Mouse (Mus musculus) Patski (cell line): ENCODE measurements around the gene Schip1. TPM values are rescaled to one million over a fixed set of nuclear protein-coding genes. Genes with fewer than 3 reads are reported as not detected.

Experiments used
- ATAC-seq: fragments of 100-300 bp; one replicate; pipeline ENCODE4 v1.8.0; 2021
- CTCF ChIA-PET: fragments of 350-600 bp; sonication (Branson Sonifier 250); formaldehyde crosslinking; loops from one replicate; lab custom pipeline; 2022; ENCODE audit warnings: inconsistent platforms; lab: Charles Lee
- POLR2A ChIA-PET: fragments of 350-600 bp; sonication (Branson Sonifier 250); formaldehyde crosslinking; loops from one replicate; lab custom pipeline; 2022; ENCODE audit warnings: antibody characterized with exemption, inconsistent platforms; lab: Charles Lee
- DNase-seq: peaks from one replicate; pipeline ENCODE4 v3.0.0-alpha.2; 2011; ENCODE audit warnings: low read depth, low spot score
- H3K27me3 ChIP-seq: fragments of 371-371 bp; one replicate; pipeline ENCODE4 v1.5.1; 2021
- CTCF ChIP-seq: fragments of 100-300 bp; IDR thresholded peaks from one replicate; pipeline ENCODE4 v1.5.1; 2021
- in situ Hi-C: fragments of 300-500 bp; cut with MboI; formaldehyde crosslinking; loops from 3 replicates; pipeline ENCODE4 v1.11.1; 2018; ENCODE audit warnings: low pct_unique_long_range_greater_than_20kb, mixed read lengths
- polyA plus RNA-seq: library from polyadenylated mRNA; unstranded; gene quantifications from one replicate; pipeline ENCODE4 v1.2.3, GENCODE M21; 2021

Schip1 gene
- polyA plus RNA-seq, 1 experiment from 2014 or later, result 61.6 TPM

GRCm38 (mm10) chr3:68567581-68567980, 503.0 kb downstream of the Schip1 start:
- H3K27me3 ChIP-seq, result no peaks in the 10 kb centered on the region
- ChIA-PET CTCF (interaction anchor here (1.0 to 2.5 kb wide), 7 partner anchors 9 to 71 kb away, joined by 3 to 14 read pairs (median 6); no protein-coding TSS in a partner anchor), POLR2A (interaction anchor here (1.0 kb wide), 1 partner anchor 14 kb away, joined by 5 read pairs; no protein-coding TSS in a partner anchor)
- TF ChIP-seq CTCF, result no peak
- DNase-seq (no peak), ATAC-seq (no peak)
- in situ Hi-C loops, result no loop called here

- CTCF ChIA-PET, result interaction anchor here (1.0 to 2.5 kb wide), 9 partner anchors 9 to 72 kb away, joined by 3 to 14 read pairs (median 5); no protein-coding TSS in a partner anchor
- DNase-seq (no peak), ATAC-seq (no peak)
- in situ Hi-C loops, result no loop called here
- POLR2A ChIA-PET, result interaction anchor here (1.0 kb wide), 1 partner anchor 14 kb away, joined by 5 read pairs; no protein-coding TSS in a partner anchor
- TF ChIP-seq CTCF, result no peak
- H3K27me3 ChIP-seq, result no peaks in the 10 kb centered on the region
These were observed 503.5 kb downstream of the Schip1 start for GRCm38 (mm10) chr3:68568149-68568548.

- ChIA-PET CTCF (interaction anchor here (1.0 to 2.5 kb wide), 8 partner anchors 9 to 73 kb away, joined by 3 to 14 read pairs (median 6); no protein-coding TSS in a partner anchor), POLR2A (interaction anchor here (1.0 kb wide), 1 partner anchor 13 kb away, joined by 5 read pairs; no protein-coding TSS in a partner anchor)
- no peak for DNase-seq
- ATAC-seq, result no peak
- H3K27me3 ChIP-seq, result no peaks in the 10 kb centered on the region
- no peak for TF ChIP-seq CTCF
- in situ Hi-C loops, result no loop called here
These were observed 504.1 kb downstream of the Schip1 start for GRCm38 (mm10) chr3:68568716-68569115.

GRCm38 (mm10) chr3:68570319-68570718, 505.7 kb downstream of the Schip1 start:
- H3K27me3 ChIP-seq, result no peaks in the 10 kb centered on the region
- in situ Hi-C loops, result no loop called here
- DNase-seq (no peak), ATAC-seq (no peak)
- no peak for TF ChIP-seq CTCF
- POLR2A ChIA-PET, result interaction anchor here (0.6 kb wide), 1 partner anchor 25 kb away, joined by 5 read pairs; no protein-coding TSS in a partner anchor
- CTCF ChIA-PET, result interaction anchor here (0.9 to 1.1 kb wide), 3 partner anchors 10 to 12 kb away, joined by 3 read pairs; no protein-coding TSS in a partner anchor

- no peak for TF ChIP-seq CTCF
- CTCF ChIA-PET, result interaction anchor here (1.7 to 2.2 kb wide), 2 partner anchors 10 to 57 kb away, joined by 4 to 8 read pairs; no protein-coding TSS in a partner anchor
- in situ Hi-C loops, result no loop called here
- POLR2A ChIA-PET, result interaction anchor here (0.7 kb wide), 1 partner anchor 37 kb away, joined by 3 read pairs; no protein-coding TSS in a partner anchor
- DNase-seq (no peak), ATAC-seq (no peak)
- H3K27me3 ChIP-seq, result no peaks in the 10 kb centered on the region
These were observed 507.9 kb downstream of the Schip1 start for GRCm38 (mm10) chr3:68572249-68573225.

- ATAC-seq, result no peak
- no peak for DNase-seq
- no peak for TF ChIP-seq CTCF
- in situ Hi-C loops, result no loop called here
- H3K27me3 ChIP-seq, result no peaks in the 10 kb centered on the region
- POLR2A ChIA-PET, result interaction anchor here (0.7 kb wide), 1 partner anchor 37 kb away, joined by 3 read pairs; no protein-coding TSS in a partner anchor
- CTCF ChIA-PET, result interaction anchor here (1.3 to 2.2 kb wide), 4 partner anchors 11 to 141 kb away, joined by 3 to 8 read pairs (median 4); no protein-coding TSS in a partner anchor
These were observed 508.6 kb downstream of the Schip1 start for GRCm38 (mm10) chr3:68573226-68573624.

- CTCF ChIA-PET, result interaction anchor here (1.1 to 2.2 kb wide), 6 partner anchors 9 to 140 kb away, joined by 3 to 8 read pairs (median 4); no protein-coding TSS in a partner anchor
- POLR2A ChIA-PET, result interaction anchor here (0.6 to 0.9 kb wide), 3 partner anchors 10 to 231 kb away, joined by 3 to 5 read pairs (median 3); no protein-coding TSS in a partner anchor
- no peak for ATAC-seq
- DNase-seq, result no peak
- no peak for TF ChIP-seq CTCF
- no peaks in the 10 kb centered on the region for H3K27me3 ChIP-seq
- in situ Hi-C loops, result no loop called here
These were observed 509.5 kb downstream of the Schip1 start for GRCm38 (mm10) chr3:68574097-68574496.

- no peak for ATAC-seq
- H3K27me3 ChIP-seq, result no peaks in the 10 kb centered on the region
- DNase-seq, result no peak
- ChIA-PET POLR2A (interaction anchor here (0.9 kb wide), 1 partner anchor 10 kb away, joined by 5 read pairs; no protein-coding TSS in a partner anchor), CTCF (interaction anchor here (1.1 to 2.2 kb wide), 6 partner anchors 8 to 139 kb away, joined by 3 to 8 read pairs (median 3); no protein-coding TSS in a partner anchor)
- in situ Hi-C loops, result no loop called here
- no peak for TF ChIP-seq CTCF
These were observed 510.0 kb downstream of the Schip1 start for GRCm38 (mm10) chr3:68574565-68574964.

GRCm38 (mm10) chr3:68575636-68576340, 511.2 kb downstream of the Schip1 start:
- ChIA-PET POLR2A (interaction anchor here (1.3 kb wide), 2 partner anchors 9 to 30 kb away, joined by 4 to 5 read pairs; no protein-coding TSS in a partner anchor), CTCF (interaction anchor here (0.9 to 2.4 kb wide), 7 partner anchors 8 to 40 kb away, joined by 3 to 14 read pairs (median 4); no protein-coding TSS in a partner anchor)
- DNase-seq (no peak), ATAC-seq (no peak)
- TF ChIP-seq CTCF, result no peak
- H3K27me3 ChIP-seq, result no peaks in the 10 kb centered on the region
- in situ Hi-C loops, result no loop called here
